Mouse (Mus musculus) MN1 (cell line): ENCODE results near the gene Ap5b1.

Source experiments
- DNase-seq: peaks from one replicate; pipeline ENCODE4 v3.0.0-alpha.2; 2016; ENCODE audit warnings: low spot score

Gene Ap5b1

DNA sequence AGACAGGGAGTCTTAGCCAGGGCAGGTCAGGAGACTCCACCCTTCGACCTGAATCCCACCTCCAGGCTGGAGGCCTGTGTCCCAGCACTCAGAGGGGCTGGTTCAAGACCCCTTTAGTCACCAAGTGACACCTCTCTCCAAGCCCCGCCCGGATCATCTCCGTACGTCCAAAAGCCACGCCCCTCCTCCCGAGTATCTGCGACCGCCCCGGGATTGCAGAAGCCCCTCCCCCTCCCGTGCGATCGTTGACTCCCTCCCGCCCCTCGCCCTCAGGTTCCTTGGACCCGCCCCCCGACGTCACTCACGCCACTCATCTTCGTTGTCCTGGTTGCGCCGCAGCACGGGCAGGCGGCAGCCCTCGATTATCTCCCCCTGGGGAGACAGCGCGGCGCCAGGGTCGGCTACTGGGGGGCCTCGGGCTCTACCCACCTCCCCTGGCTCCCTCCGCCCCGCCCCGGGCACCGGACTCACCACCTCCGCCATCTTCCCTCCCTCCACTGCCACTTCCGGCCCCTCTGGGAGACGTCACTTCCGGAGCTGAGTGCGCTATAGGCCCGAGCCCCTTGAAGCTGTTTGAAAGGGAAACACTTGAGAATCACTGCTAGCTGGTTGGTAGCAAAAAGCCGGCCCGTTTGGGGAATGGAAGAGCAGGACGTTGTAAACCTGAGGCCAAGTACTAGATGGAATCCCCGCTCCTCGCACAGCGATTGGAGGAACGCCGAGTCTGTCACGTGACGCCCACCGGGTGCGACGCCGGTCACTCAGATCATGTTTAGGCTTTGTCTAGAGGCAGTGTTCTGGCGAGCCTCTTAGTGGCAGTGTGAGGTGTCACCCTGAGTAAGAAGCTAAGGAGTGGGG is 42.0 kb downstream of the Ap5b1 start, which contains the start of gene Kat5:
Gene Kat5, minus strand, starts transcription at position 691 of the 858 bp plus-strand sequence.
- DNase-seq: peak; percentile 85

DNA sequence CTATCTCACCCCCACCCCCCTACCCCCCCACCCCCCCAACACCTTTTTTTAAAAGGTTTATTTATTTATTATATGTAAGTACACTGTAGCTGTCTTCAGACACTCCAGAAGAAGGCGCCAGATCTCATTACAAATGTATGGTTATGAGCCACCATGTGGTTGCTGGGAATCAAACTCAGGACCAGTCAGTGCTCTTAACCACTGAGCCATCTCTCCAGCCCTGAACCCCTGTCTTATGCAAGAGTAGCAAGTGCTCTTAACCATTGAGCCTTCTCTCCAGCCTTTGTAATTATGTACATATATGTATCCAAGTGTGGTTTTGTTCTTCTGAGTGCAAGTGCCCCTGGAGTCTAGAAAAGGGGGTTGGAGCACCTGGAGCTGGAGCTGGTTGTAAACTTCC is 44.1 kb downstream of the Ap5b1 start:
- no peak for DNase-seq

DNA sequence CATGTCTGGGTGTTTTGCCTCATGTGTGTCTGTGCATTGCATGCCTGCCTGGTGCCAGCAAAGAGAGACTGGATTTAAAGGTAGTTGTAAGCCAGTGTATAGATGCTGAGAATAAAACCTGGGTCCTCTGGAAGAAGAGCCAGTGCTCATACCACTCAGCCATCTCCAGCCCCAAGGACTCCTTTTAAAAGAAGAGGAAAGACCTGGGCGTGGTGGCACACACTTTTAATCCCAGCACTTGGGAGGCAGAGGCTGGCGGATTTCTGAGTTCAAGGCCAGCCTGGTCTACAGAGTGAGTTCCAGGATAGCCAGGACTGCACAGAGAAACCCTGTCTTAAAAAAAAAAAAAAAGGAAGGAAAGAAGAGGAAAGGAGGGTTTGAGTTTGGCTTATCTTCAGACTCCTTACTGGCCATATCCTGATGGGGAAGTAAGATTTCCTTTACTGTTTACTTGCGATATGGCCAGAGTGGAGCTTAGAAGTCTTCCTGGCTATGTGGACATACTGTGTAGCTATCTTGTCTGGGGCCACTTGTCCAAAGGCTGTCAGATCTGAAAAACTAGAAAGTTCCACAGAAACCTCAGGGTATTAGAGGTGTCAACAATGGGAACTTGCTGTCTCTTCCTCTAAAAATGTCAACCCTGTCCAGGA is 45.1 kb downstream of the Ap5b1 start:
- no peak for DNase-seq

- no peak for DNase-seq
Observed at GRCm38 (mm10) chr19:5614953-5615352, 47.1 kb downstream of the Ap5b1 start.

DNA sequence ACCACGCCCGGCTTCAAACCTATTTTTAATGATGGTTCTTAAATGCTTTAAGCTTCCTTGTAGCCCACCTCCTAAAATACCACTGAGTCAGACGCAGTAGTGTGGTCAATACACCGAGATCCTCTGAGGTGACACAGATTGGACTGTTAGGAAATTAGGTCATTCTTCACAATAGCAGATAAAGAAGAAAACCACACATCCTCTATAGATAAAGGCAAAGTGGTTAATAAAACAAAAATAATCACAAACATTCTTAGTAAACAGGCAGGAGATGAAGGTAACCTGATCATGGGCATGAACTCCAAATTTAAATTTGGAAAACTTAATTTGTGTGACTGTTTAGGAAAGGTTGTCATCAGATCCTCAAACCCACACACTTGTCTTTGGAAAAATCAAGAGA is 52.2 kb downstream of the Ap5b1 start:
- DNase-seq: no peak
